In genomic region chr3:85914806-85915205, GRCm38 (mm10) we compare ENCODE assay signal across 35 mouse cellular contexts. TPM values are rescaled to one million over a fixed set of nuclear protein-coding genes. Genes with fewer than 3 reads are reported as not detected.
"Had no signal": no experiment of that assay in that cellular context is flagged by ENCODE, and none has a peak within 500 bp of the region (broad histone marks: within the 10 kb centered on the region; RNA-seq: fewer than 3 reads in every experiment).

No protein-coding gene starts in this region.

- H3K4me2 ChIP-seq: heart, embryonic 11.5 days; heart, embryonic 12.5 days; heart, embryonic 13.5 days; heart, embryonic 15.5 days; hindbrain, embryonic 12.5 days; hindbrain, embryonic 13.5 days; hindbrain, embryonic 14.5 days; hindbrain, embryonic 15.5 days; intestine, embryonic 15.5 days; kidney, embryonic 15.5 days had no signal

- H3K4me1 ChIP-seq: heart, embryonic 10.5 days; heart, embryonic 12.5 days; heart, embryonic 13.5 days; heart, embryonic 15.5 days; hindbrain, embryonic 10.5 days; hindbrain, embryonic 12.5 days; hindbrain, embryonic 13.5 days; hindbrain, embryonic 15.5 days; intestine, embryonic 15.5 days; kidney, embryonic 15.5 days had no signal

- H3K27me3 ChIP-seq: heart, embryonic 12.5 days; heart, embryonic 13.5 days; heart, embryonic 15.5 days; hindbrain, embryonic 12.5 days; hindbrain, embryonic 13.5 days; hindbrain, embryonic 15.5 days; intestine, embryonic 15.5 days; kidney, embryonic 15.5 days had no signal

- DNase-seq: heart, postnatal 10 days; heart, postnatal 36 days; heart, postnatal 4 days; kidney, adult 11 months; kidney, adult 18-20 months; kidney, adult 2 months; kidney, adult 8-10 months; kidney, adult 9 months; kidney, postnatal 10 days; kidney, postnatal 14 days; kidney, postnatal 25 days; kidney, postnatal 36 days; kidney, postnatal 4 days; layer of hippocampus, adult 9-11 months; layer of hippocampus, postnatal 36 days had no signal

- H3K36me3 ChIP-seq: heart, embryonic 10.5 days; heart, embryonic 12.5 days; heart, embryonic 13.5 days; heart, embryonic 15.5 days; hindbrain, embryonic 10.5 days; hindbrain, embryonic 12.5 days; hindbrain, embryonic 13.5 days; hindbrain, embryonic 15.5 days; intestine, embryonic 15.5 days; kidney, embryonic 15.5 days had no signal

- H3K9me3 ChIP-seq: heart, embryonic 10.5 days; heart, embryonic 12.5 days; heart, embryonic 13.5 days; heart, embryonic 15.5 days; hindbrain, embryonic 10.5 days; hindbrain, embryonic 12.5 days; hindbrain, embryonic 13.5 days; hindbrain, embryonic 15.5 days; intestine, embryonic 15.5 days; kidney, embryonic 15.5 days had no signal

- ATAC-seq: hindbrain, embryonic 16.5 days; hindbrain, postnatal 0 days; inflammation-experienced regulatory T-cells, adult 6 months; intestine, embryonic 15.5 days; intestine, embryonic 16.5 days; intestine, postnatal 0 days had no signal

- H3K4me3 ChIP-seq: heart, embryonic 10.5 days; heart, embryonic 12.5 days; heart, embryonic 13.5 days; heart, embryonic 15.5 days; hindbrain, embryonic 10.5 days; hindbrain, embryonic 12.5 days; hindbrain, embryonic 13.5 days; hindbrain, embryonic 15.5 days; intestine, embryonic 15.5 days; kidney, embryonic 15.5 days; layer of hippocampus, adult 2 months had no signal

- H3K9ac ChIP-seq: heart, embryonic 12.5 days; heart, embryonic 13.5 days; heart, embryonic 15.5 days; hindbrain, embryonic 12.5 days; hindbrain, embryonic 13.5 days; hindbrain, embryonic 14.5 days; hindbrain, embryonic 15.5 days; intestine, embryonic 15.5 days; kidney, embryonic 15.5 days had no signal

- H3K27ac ChIP-seq: heart, embryonic 10.5 days; heart, embryonic 13.5 days; heart, embryonic 15.5 days; hindbrain, embryonic 10.5 days; hindbrain, embryonic 12.5 days; hindbrain, embryonic 13.5 days; hindbrain, embryonic 14.5 days; hindbrain, embryonic 15.5 days; hindbrain, postnatal 0 days; intestine, embryonic 15.5 days; kidney, embryonic 15.5 days; kidney, postnatal 0 days; layer of hippocampus, adult 2 months had no signal

RNA-seq across cellular contexts. Expression of gene Gm37240, which starts 27.5 kb away (rescaled TPM):
- total RNA-seq: hematopoietic stem cell, adult 5-6 weeks; hindbrain, postnatal 0 days; layer of hippocampus, postnatal 36 days had no signal
